In genomic region chr1:165503307-165504024, GRCm38 (mm10) we compare ENCODE assay signal across 8 mouse cellular contexts. TPM values are rescaled to one million over a fixed set of nuclear protein-coding genes. Genes with fewer than 3 reads are reported as not detected.
DNase-seq lines count a peak whose midpoint lies in the region; ATAC-seq and TF ChIP-seq lines count a peak whose summit lies in the region.

No protein-coding gene starts in this region.

- TF ChIP-seq CTCF in spleen, adult 2 months (IDR thresholded peaks at IDR 0.05; ENCODE audit: extremely low read depth, insufficient read depth, insufficient read length, insufficient replicate concordance) = peak; percentile 24; the same call in 1 of the 2 replicates
- TF ChIP-seq CTCF in brain, embryonic 14.5 days (IDR thresholded peaks at IDR 0.05; ENCODE audit: borderline replicate concordance, extremely low read depth, insufficient read depth, insufficient read length) = peak; percentile 33; the same call in 1 of the 2 replicates

- peak; percentile 48; the same call in 1 of the 2 replicates for ATAC-seq in heart, embryonic 12.5 days (ENCODE audit: insufficient number of reproducible peaks, low FRiP score)

- WGBS in spleen, adult 2 months = 45% methylated on average over 10 of the region's 10 CpGs
- 30% methylated on average over 10 of the region's 10 CpGs for WGBS in heart, embryonic 12.5 days

- no peaks in the 10 kb centered on the region for H3K27me3 ChIP-seq in spleen, adult 2 months (ENCODE audit: control insufficient read depth, insufficient read depth, low read length)
- no peaks in the 10 kb centered on the region for H3K27me3 ChIP-seq in heart, embryonic 12.5 days (replicated peaks)

- no peak for TF ChIP-seq POLR2A in spleen, adult 2 months (IDR thresholded peaks at IDR 0.05; ENCODE audit: low read depth, low read length)
- TF ChIP-seq POLR2A in brain, embryonic 14.5 days (IDR thresholded peaks at IDR 0.05; ENCODE audit: borderline replicate concordance, extremely low read depth, insufficient read depth, insufficient read length, poor library complexity, severe bottlenecking) = no peak

- no peak overlapping the region; the same call in 1 of the 2 replicates for H3K9ac ChIP-seq in heart, embryonic 12.5 days

- H3K27ac ChIP-seq in spleen, adult 2 months (ENCODE audit: insufficient read depth, low read length) = no peak overlapping the region
- no peak overlapping the region for H3K27ac ChIP-seq in heart, embryonic 12.5 days (ENCODE audit: poor library complexity, severe bottlenecking)

- intact Hi-C loops in left cerebral cortex, postnatal 10 days (cut with DNase I) = no loop called here

- peak in 1 of 2 experiments; percentile 17 for DNase-seq in spleen, adult 2 months (ENCODE audit: low read depth in 1 of 2, low spot score in 2 of 2)
- DNase-seq in spleen, adult 12 weeks (ENCODE audit: low spot score) = no peak
- DNase-seq in brain, embryonic 14.5 days (ENCODE audit: low read depth) = peak; percentile 10
- peak; percentile 71 to 80 for DNase-seq in kidney, postnatal 4 days
- DNase-seq in naive thymus-derived CD4-positive, alpha-beta T cell, adult 2 months (ENCODE audit: low read depth) = peak; percentile 2
- DNase-seq in right cerebral cortex, adult 18-20 months = no peak
- no peak for DNase-seq in left cerebral cortex, postnatal 10 days (ENCODE audit: extremely low spot score in 1 of 2, low spot score in 2 of 2)

- H3K4me2 ChIP-seq in heart, embryonic 12.5 days = no peak overlapping the region; the same call in 1 of the 2 replicates

- no peaks in the 10 kb centered on the region for H3K4me1 ChIP-seq in spleen, adult 2 months (ENCODE audit: control insufficient read depth, insufficient read depth, insufficient read length)
- peaks cover 18% of the 10 kb centered on the region for H3K4me1 ChIP-seq in heart, embryonic 12.5 days (replicated peaks)

- no peak overlapping the region for H3K4me3 ChIP-seq in spleen, adult 2 months (ENCODE audit: extremely low read depth, insufficient read depth, insufficient read length)
- H3K4me3 ChIP-seq in heart, embryonic 12.5 days = no peak overlapping the region

- no peaks in the 10 kb centered on the region for H3K9me3 ChIP-seq in heart, embryonic 12.5 days (replicated peaks)

- H3K36me3 ChIP-seq in spleen, adult 2 months (ENCODE audit: control insufficient read depth, insufficient read depth, low read length) = no peaks in the 10 kb centered on the region
- no peaks in the 10 kb centered on the region for H3K36me3 ChIP-seq in heart, embryonic 12.5 days

RNA-seq across cellular contexts. Expression of gene Adcy10, which starts 18.5 kb away (rescaled TPM):
- 0.06 TPM in 1 of 2 replicates, not detected in the other for polyA plus RNA-seq in spleen, adult 2 months (2012; rRNA removed)
- 0.15 and 0.23 TPM in 2 replicates for polyA plus RNA-seq in brain, embryonic 14.5 days (2012; rRNA removed)
- polyA plus RNA-seq in heart, embryonic 12.5 days (2016; fragmentation: Nextera tagmentation; extraction: Ambion mirVana) = not detected in 2 replicates
- under 1 TPM; 0.43 to 0.53 TPM for total RNA-seq in left cerebral cortex, postnatal 10 days (2021)

RNA-seq across cellular contexts. Expression of gene Mpc2, which starts 43.0 kb away (rescaled TPM):
- polyA plus RNA-seq in spleen, adult 2 months (2012; rRNA removed) = 21.6 and 28.6 TPM in 2 replicates
- polyA plus RNA-seq in brain, embryonic 14.5 days (2012; rRNA removed) = 82.0 and 89.0 TPM in 2 replicates
- polyA plus RNA-seq in heart, embryonic 12.5 days (2016; fragmentation: Nextera tagmentation; extraction: Ambion mirVana) = 226 TPM in 2 replicates
- 100 to 1,000 TPM; 142 to 147 TPM for total RNA-seq in left cerebral cortex, postnatal 10 days (2021)

RNA-seq across cellular contexts. Expression of gene Dcaf6, which starts 43.2 kb away (rescaled TPM):
- 9.7 and 10.4 TPM in 2 replicates for polyA plus RNA-seq in spleen, adult 2 months (2012; rRNA removed)
- polyA plus RNA-seq in brain, embryonic 14.5 days (2012; rRNA removed) = 25.7 and 27.4 TPM in 2 replicates
- polyA plus RNA-seq in heart, embryonic 12.5 days (2016; fragmentation: Nextera tagmentation; extraction: Ambion mirVana) = 17.9 and 18.7 TPM in 2 replicates
- 10 to 100 TPM; 89.1 to 90.6 TPM for total RNA-seq in left cerebral cortex, postnatal 10 days (2021)

Comparison
In these comparisons a context has a peak if more than half of its experiments do, and no peak if none do; other contexts are left out.
1. DNase-seq: peak in brain, embryonic 14.5 days (single experiment), kidney, postnatal 4 days (2 of 2) and naive thymus-derived CD4-positive, alpha-beta T cell, adult 2 months (single experiment); none in spleen, adult 12 weeks (single experiment), right cerebral cortex, adult 18-20 months (single experiment) and left cerebral cortex, postnatal 10 days (0 of 2).